In genomic region chr6:113419199-113419587, GRCm38 (mm10) we compare ENCODE assay signal across 8 mouse cellular contexts. TPM values are rescaled to one million over a fixed set of nuclear protein-coding genes. Genes with fewer than 3 reads are reported as not detected.
A peak's percentile ranks its signal among the peaks of the same experiment; 100 is the strongest.
DNase-seq lines count a peak whose midpoint lies in the region; ATAC-seq and TF ChIP-seq lines count a peak whose summit lies in the region.

Gene Rpusd3 (minus strand): TSS chr6:113419340.

- peak within 1 kb of the TSS; percentile 84 for H3K4me3 ChIP-seq in E14TG2a.4 (replicated peaks; ENCODE audit: low read length)
- H3K4me3 ChIP-seq in forebrain, embryonic 13.5 days = peak within 1 kb of the TSS; percentile 58
- H3K4me3 ChIP-seq in liver, postnatal 0 days (ENCODE audit: low read depth, low read length) = peak within 1 kb of the TSS; percentile 63
- H3K4me3 ChIP-seq in neural tube, embryonic 14.5 days (ENCODE audit: low read depth, low read length) = peak within 1 kb of the TSS; percentile 54

- TF ChIP-seq EP300 in liver, postnatal 0 days (IDR thresholded peaks at IDR 0.05; ENCODE audit: low read depth) = no peak

- intact Hi-C loops in heart, postnatal 10 days (cut with DNase I) = no loop called here

- no peak for TF ChIP-seq CTCF in E14TG2a.4 (conservative IDR thresholded peaks at IDR 0.05; ENCODE audit: low read length)
- TF ChIP-seq CTCF in liver, postnatal 0 days (IDR thresholded peaks at IDR 0.05; ENCODE audit: low read depth) = no peak

- DNase-seq in c-Kit-positive CD71-positive TER-119-positive erythroid progenitor cells, embryonic 14.5 days (ENCODE audit: low spot score) = peak; percentile 99
- DNase-seq in heart, postnatal 10 days = peak; percentile 98 to 100
- DNase-seq in large intestine, adult 2 months (ENCODE audit: low read depth, low spot score) = peak; percentile 100
- DNase-seq in liver, postnatal 0 days = peak; percentile 98
- DNase-seq in testis, postnatal 10 days (ENCODE audit: low spot score) = peak; percentile 100

- H3K4me1 ChIP-seq in E14TG2a.4 (replicated peaks; ENCODE audit: low read depth, low read length) = peaks cover 45% of the 10 kb centered on the region
- H3K4me1 ChIP-seq in forebrain, embryonic 13.5 days = peaks cover 13% of the 10 kb centered on the region
- H3K4me1 ChIP-seq in liver, postnatal 0 days (ENCODE audit: insufficient read depth) = peaks cover 16% of the 10 kb centered on the region
- peaks cover 11% of the 10 kb centered on the region for H3K4me1 ChIP-seq in neural tube, embryonic 14.5 days (ENCODE audit: control insufficient read depth, insufficient read depth, low read length)

- H3K9ac ChIP-seq in forebrain, embryonic 13.5 days = peak within 1 kb of the TSS; percentile 73
- peak within 1 kb of the TSS; percentile 84 for H3K9ac ChIP-seq in liver, postnatal 0 days (replicated peaks)
- peak within 1 kb of the TSS; percentile 58 for H3K9ac ChIP-seq in neural tube, embryonic 14.5 days (replicated peaks; ENCODE audit: low read depth, low read length)

- no peaks in the 10 kb centered on the region for H3K27me3 ChIP-seq in E14TG2a.4 (ENCODE audit: insufficient read depth, low read length)
- no peaks in the 10 kb centered on the region for H3K27me3 ChIP-seq in forebrain, embryonic 13.5 days
- no peaks in the 10 kb centered on the region for H3K27me3 ChIP-seq in liver, postnatal 0 days (ENCODE audit: insufficient read depth, low read length)
- no peaks in the 10 kb centered on the region for H3K27me3 ChIP-seq in neural tube, embryonic 14.5 days (ENCODE audit: control insufficient read depth, insufficient read depth, low read length)

- H3K36me3 ChIP-seq in E14TG2a.4 (ENCODE audit: insufficient read depth, low read length) = peaks cover 35% of the 10 kb centered on the region
- H3K36me3 ChIP-seq in forebrain, embryonic 13.5 days (ENCODE audit: poor library complexity, severe bottlenecking) = peaks cover 24% of the 10 kb centered on the region
- peaks cover 11% of the 10 kb centered on the region; the same call in 1 of the 2 replicates for H3K36me3 ChIP-seq in liver, postnatal 0 days (replicated peaks; ENCODE audit: insufficient read depth, low read length)
- peaks cover 4% of the 10 kb centered on the region; the same call in 1 of the 2 replicates for H3K36me3 ChIP-seq in neural tube, embryonic 14.5 days (ENCODE audit: control insufficient read depth, insufficient read depth, low read length)

- H3K4me2 ChIP-seq in forebrain, embryonic 13.5 days = peak within 1 kb of the TSS; percentile 74
- H3K4me2 ChIP-seq in liver, postnatal 0 days (ENCODE audit: low read depth, low read length) = peak within 1 kb of the TSS; percentile 94
- H3K4me2 ChIP-seq in neural tube, embryonic 14.5 days (ENCODE audit: low read depth, low read length) = peak within 1 kb of the TSS; percentile 95

- no peak within 1 kb of the TSS for H3K27ac ChIP-seq in forebrain, embryonic 13.5 days
- H3K27ac ChIP-seq in liver, postnatal 0 days (ENCODE audit: low read depth) = peak within 1 kb of the TSS; percentile 31; the same call in 1 of the 2 replicates
- H3K27ac ChIP-seq in neural tube, embryonic 14.5 days (ENCODE audit: low read depth, low read length) = peak within 1 kb of the TSS; percentile 60; the same call in 1 of the 2 replicates

- peak; percentile 99 for ATAC-seq in forebrain, embryonic 13.5 days
- ATAC-seq in liver, postnatal 0 days = peak; percentile 98
- ATAC-seq in neural tube, embryonic 14.5 days (ENCODE audit: low read depth) = peak; percentile 99

- under 1% methylated on average over 25 of the region's 25 CpGs for WGBS in forebrain, embryonic 13.5 days
- WGBS in large intestine, adult 2 months = under 1% methylated on average over 25 of the region's 25 CpGs
- WGBS in liver, postnatal 0 days (ENCODE audit: insufficient replicate concordance) = 0% methylated on average over 25 of the region's 25 CpGs
- WGBS in neural tube, embryonic 14.5 days = under 1% methylated on average over 25 of the region's 25 CpGs

- H3K9me3 ChIP-seq in E14TG2a.4 (ENCODE audit: low read length) = no peaks in the 10 kb centered on the region
- no peaks in the 10 kb centered on the region for H3K9me3 ChIP-seq in forebrain, embryonic 13.5 days (replicated peaks)
- H3K9me3 ChIP-seq in liver, postnatal 0 days (ENCODE audit: low read length) = no peaks in the 10 kb centered on the region
- no peaks in the 10 kb centered on the region for H3K9me3 ChIP-seq in neural tube, embryonic 14.5 days (ENCODE audit: control insufficient read depth, low read length)

RNA-seq across cellular contexts. Expression of gene Rpusd3, which starts in this region (rescaled TPM):
- 20.8 and 24.4 TPM in 2 replicates for polyA plus RNA-seq in forebrain, embryonic 13.5 days (2015; fragmentation: Nextera tagmentation; extraction: Ambion mirVana)
- total RNA-seq in heart, postnatal 10 days (2021) = 10 to 100 TPM in 1 of 2 experiments, 1 to 10 TPM in 1; 8.9 to 14.3 TPM
- 48.7 and 58.6 TPM in 2 replicates for polyA plus RNA-seq in large intestine, adult 2 months (2012; rRNA removed)
- 17.1 and 20.5 TPM in 2 replicates for polyA plus RNA-seq in liver, postnatal 0 days (2015; fragmentation: Nextera tagmentation; extraction: Ambion mirVana)
- 19.7 and 23.6 TPM in 2 replicates for polyA plus RNA-seq in neural tube, embryonic 14.5 days (2014; fragmentation: Nextera tagmentation; extraction: Ambion mirVana)
